Mouse (Mus musculus): ENCODE results near the gene Lnx2.

- TF ChIP-seq CTCF (IDR thresholded peaks at IDR 0.05; ENCODE audit: borderline replicate concordance, extremely low read depth, insufficient read depth, insufficient read length) (no peak), POLR2A (IDR thresholded peaks at IDR 0.05; ENCODE audit: borderline replicate concordance, extremely low read depth, insufficient read depth, insufficient read length, poor library complexity, severe bottlenecking) (no peak)
Observed at GRCm38 (mm10) chr5:147051500-147052308, 24.7 kb downstream of the Lnx2 start.

Measured in brain, embryonic 14.5 days (tissue).